Mouse (Mus musculus): ENCODE data around the gene Rgs14. TPM values are rescaled to one million over a fixed set of nuclear protein-coding genes. Genes with fewer than 3 reads are reported as not detected.
A peak's percentile ranks its signal among the peaks of the same experiment; 100 is the strongest.

Rgs14 gene
- total RNA-seq, 2 experiments from 2014 or later = 28.6 to 37.0 TPM

- peak in 1 of 2 experiments; percentile 15 for DNase-seq (ENCODE audit: low spot score in 2 of 2)
These were observed 34.7 kb downstream of the Rgs14 start for GRCm38 (mm10) chr13:55403935-55404852.

GRCm38 (mm10) chr13:55404853-55405782, 35.6 kb downstream of the Rgs14 start:
- peak; percentile 85 to 90 for DNase-seq (ENCODE audit: low spot score in 2 of 2)

- DNase-seq (ENCODE audit: low spot score in 2 of 2) = peak in 1 of 2 experiments; percentile 13
These were observed 36.4 kb downstream of the Rgs14 start for GRCm38 (mm10) chr13:55405783-55406390.

DNA sequence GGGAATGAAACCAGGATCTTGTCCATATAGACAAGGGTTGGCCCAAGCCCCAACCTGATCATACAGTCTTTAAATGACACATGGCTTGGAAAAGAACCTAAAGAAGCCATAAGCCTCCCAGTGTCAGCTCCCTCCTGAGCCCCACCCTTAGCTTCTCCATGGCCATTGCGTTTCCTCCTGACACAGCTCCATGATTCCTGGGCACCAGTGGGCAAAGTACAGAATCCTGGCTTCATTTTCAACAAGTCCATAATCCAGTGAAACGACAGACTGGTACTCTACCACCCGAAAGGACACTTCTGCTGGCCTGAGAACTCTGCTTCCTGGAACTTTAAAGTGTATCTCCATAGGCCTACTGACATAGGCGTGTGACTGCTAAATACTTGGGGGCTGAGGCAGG, 37.8 kb downstream of the Rgs14 start:
- DNase-seq (ENCODE audit: low spot score in 2 of 2) = no peak

DNA sequence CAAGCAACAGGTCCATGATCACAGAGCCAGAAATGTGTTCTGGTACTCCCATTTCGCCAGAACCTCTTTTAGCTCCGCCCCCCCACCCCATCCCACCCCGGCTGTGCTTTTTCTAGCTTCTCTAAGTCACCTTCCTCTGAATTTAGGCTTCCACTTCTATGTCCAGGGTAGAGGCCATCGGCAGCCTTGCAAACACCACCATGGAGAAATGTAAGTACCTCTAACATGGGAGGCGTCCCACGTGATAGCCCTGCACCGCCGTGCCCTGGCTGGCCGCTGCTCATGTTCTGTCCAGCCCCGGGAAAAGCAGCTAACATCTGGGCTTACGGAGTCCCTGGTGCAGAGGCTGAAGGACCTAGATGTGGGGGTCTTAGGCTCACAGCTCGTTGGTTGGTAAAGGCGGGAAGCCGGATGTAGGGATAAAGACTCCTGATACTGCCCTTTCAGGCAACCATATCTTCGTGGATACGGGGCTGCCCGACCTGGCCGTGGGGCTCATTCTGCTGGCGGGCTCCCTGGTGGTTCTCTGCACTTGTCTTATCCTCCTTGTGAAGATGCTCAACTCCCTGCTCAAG, 39.1 kb downstream of the Rgs14 start:
- no peak for DNase-seq (ENCODE audit: low spot score in 2 of 2)

DNA sequence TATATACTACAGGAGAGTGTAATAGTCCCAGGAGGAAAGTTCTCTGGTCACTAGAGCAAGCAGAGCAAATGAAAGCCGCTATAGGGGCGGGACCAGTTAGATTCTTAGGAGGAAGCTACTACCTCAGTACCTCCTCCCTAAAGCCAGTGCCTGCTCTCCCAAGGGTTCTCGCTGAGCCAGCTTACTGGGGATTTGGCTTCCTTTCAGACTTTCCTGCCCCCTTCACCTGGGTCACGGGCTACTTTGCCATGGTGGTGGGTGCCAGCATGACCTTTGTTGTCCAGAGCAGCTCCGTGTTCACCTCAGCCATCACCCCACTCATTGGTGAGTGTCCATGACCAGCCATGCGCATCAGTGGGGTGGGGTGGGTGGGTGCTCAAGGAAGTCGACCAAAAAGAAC, 42.3 kb downstream of the Rgs14 start:
- no peak for DNase-seq (ENCODE audit: low spot score in 2 of 2)

GRCm38 (mm10) chr13:55412643-55413307, 43.2 kb downstream of the Rgs14 start:
- DNase-seq (ENCODE audit: low spot score in 2 of 2) = no peak

- DNase-seq (ENCODE audit: low spot score in 2 of 2) = no peak
These were observed 43.8 kb downstream of the Rgs14 start for GRCm38 (mm10) chr13:55413333-55413732.

DNA sequence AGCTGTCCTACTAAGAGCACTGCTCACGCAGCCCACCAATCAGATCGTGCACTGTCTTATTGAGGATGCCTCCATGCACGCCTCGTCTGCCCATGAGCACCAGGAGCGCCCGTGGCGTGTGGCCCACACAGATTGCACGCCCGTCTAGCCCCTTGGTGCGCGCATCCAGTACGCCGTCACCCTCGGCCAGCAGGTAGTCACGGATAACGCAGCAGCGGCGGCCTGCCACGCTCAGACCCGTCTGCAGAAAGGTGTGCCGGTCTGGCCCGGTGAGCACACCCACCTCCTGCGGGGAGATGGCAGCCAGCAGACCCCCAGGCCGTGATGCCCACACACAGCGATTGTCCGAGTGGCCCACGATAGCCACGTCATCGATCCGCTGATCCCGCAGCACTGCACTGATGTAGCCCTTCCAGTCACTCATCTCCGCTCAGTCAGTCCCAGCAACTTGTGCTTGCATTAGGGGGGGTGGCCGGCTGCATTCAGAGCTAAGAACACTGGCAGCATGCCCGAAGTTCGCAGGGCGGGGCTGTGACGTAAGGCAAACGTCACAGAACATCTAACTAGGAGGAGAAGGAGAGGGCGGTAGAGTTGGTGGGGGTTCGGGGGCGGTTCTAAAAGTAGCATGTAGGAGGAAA, 45.3 kb downstream of the Rgs14 start, which contains the start of gene Pfn3:
TSS of gene Pfn3 (minus strand) at position 490 of the 638 bp plus-strand sequence.
- peak; percentile 63 to 68 for DNase-seq (ENCODE audit: low spot score in 2 of 2)

DNA sequence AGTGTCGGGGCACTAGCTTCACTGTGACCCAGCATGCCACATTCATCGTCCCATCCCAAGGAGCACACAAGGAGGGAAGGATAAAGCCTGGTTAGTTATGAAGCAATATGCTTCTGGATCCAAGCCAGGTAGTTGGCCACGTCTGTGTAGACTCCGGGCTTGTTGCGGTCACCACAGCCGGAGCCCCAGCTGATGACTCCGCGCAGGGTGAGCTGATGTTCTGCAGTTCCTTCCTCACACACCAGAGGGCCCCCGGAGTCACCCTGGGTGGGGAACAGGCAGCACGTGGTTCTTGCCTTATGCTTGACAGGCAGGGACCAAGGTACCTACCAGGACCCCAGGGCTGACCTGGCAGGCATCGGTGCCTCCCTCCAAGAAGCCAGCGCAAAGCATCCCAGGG, 48.5 kb downstream of the Rgs14 start:
- DNase-seq (ENCODE audit: low spot score in 2 of 2) = peak; percentile 90 to 91

DNA sequence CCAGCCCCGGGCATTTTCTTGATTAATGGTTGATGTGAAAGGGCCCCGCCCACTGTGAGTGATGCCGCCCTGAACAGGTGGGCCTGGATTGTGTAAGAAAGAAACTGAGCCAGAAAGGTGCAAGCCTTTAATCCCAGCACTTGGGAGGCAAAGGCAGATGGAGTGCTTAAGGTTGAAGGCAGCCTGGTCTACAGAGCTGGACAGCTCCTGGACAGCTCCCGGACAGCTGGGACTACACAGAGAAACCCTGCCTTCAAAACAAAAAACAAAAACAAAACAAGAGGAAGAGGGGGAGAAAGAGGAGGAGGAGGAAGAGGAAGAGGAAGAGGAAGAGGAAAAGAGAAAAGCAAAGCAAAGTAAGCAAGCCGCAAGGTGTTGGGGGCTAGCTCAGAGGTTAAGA, 49.6 kb downstream of the Rgs14 start:
- DNase-seq (ENCODE audit: low spot score in 2 of 2) = no peak

- peak in 1 of 2 experiments; percentile 32 for DNase-seq (ENCODE audit: low spot score in 2 of 2)
These were observed 50.7 kb downstream of the Rgs14 start for GRCm38 (mm10) chr13:55420018-55420932.

DNA sequence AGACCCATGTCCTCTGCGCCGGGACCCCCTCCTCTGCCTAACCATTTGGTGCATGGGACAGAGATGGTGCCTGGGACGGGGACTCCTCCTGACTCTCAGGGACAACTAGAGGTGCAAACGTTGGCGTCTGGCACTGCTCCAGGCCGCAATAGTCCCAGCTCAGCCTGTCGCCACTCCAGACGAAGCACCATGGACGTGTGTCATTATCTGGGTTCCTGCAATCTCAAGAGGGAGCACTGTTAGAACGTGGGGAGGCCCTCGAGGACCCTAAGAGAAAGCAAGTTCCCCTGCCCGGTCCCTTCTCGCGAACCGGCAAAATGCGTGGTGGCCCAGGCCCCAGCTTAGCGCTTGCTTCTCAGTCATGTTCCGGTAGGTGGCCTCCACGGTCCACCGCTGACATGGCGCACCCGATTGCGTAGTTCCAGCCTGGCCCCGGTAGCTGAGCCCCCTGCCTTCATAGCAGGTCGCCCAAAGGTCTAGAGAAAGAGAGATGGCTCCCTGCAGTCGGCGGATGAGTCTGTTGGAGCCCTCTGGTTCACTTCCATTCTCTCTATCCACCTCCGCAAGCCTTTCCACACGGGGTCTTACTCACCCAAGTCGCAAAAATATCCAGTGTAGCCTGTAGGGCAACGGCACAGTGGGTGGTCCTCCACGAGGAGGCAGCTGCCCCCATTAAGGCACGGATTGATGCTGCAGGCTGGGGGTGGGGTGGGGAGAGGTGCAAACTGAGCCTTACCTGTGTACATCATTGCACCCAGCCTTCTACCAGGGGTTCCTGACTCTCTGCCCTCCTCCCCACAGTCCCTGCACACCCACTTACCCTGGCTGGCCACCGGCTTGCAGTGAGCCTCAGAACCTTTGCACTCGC, 51.6 kb downstream of the Rgs14 start:
- DNase-seq (ENCODE audit: low spot score in 2 of 2) = peak; percentile 76 to 82

GRCm38 (mm10) chr13:55426613-55427012, 57.1 kb downstream of the Rgs14 start, which contains the start of gene F12:
F12 (minus strand) TSS chr13:55426793.
- no peak for DNase-seq (ENCODE audit: low spot score in 2 of 2)

DNA sequence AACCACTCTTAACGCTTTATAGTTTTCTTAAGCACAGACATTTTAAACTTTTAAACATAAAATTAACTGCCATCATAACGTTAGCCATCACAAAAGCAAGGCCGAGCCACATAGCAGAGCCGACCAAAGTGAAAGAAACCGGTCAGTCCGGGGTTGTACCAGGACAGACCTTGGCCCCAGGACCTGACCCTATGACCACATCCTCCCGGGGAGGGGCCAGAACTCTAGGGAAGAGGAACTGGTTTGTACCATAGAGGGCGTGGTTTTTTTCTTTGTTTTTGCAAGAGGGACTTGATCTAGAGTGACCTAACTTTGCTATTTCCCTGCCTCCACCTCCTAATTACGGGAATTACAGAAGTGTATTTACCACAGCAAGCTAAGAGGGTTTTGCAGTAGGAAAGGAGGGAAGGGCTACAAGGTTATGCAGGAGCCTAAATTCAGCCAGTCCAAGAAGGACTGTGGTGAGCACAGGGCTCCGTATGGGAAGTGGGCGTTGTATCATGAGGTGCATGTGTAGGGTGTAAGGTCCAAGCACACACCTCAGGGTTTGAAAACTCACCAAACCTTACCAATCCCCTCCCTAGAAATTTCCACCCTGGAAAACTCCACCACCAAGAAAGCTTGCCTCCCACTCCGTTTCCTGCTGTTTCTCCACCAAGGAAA, 59.8 kb downstream of the Rgs14 start:
- no peak for DNase-seq (ENCODE audit: low spot score in 2 of 2)

GRCm38 (mm10) chr13:55430566-55430965, 61.0 kb downstream of the Rgs14 start:
- no peak for DNase-seq (ENCODE audit: low spot score in 2 of 2)
